Mouse (Mus musculus) hindbrain, embryonic 16.5 days (tissue): ENCODE results near the gene Sf3a3. TPM values are rescaled to one million over a fixed set of nuclear protein-coding genes. Genes with fewer than 3 reads are reported as not detected.

Experiments used
- ATAC-seq: fragments of 200-750 bp; cut with Nextera tagmentation; 2 replicates; pipeline ENCODE4 v1.8.0; 2017; ENCODE audit warnings: moderate TSS enrichment, moderate library complexity
- H3K27ac ChIP-seq: fragments of 300-500 bp; sonication (generic); 2 replicates; pipeline ENCODE4 v1.5.1; 2014; ENCODE audit warnings: low read depth, mild to moderate bottlenecking, control low read depth, low read length, moderate library complexity
- H3K27me3 ChIP-seq: fragments of 300-500 bp; sonication (generic); replicated peaks from 2 replicates; pipeline ENCODE4 v1.6.1; 2014; ENCODE audit warnings: low read length; ENCODE audit not compliant: control insufficient read depth, insufficient read depth
- H3K36me3 ChIP-seq: fragments of 300-500 bp; sonication (generic); 2 replicates; pipeline ENCODE4 v1.6.1; 2014; ENCODE audit warnings: mild to moderate bottlenecking, low read length, moderate library complexity, mixed read lengths; ENCODE audit not compliant: control insufficient read depth, insufficient read depth
- H3K4me1 ChIP-seq: fragments of 300-500 bp; sonication (generic); 2 replicates; pipeline ENCODE4 v1.6.1; 2014; ENCODE audit warnings: low read depth, low read length; ENCODE audit not compliant: control insufficient read depth, insufficient read depth
- H3K4me2 ChIP-seq: fragments of 300-500 bp; sonication (generic); 2 replicates; pipeline ENCODE4 v1.6.1; 2014; ENCODE audit warnings: mild to moderate bottlenecking, low read length, control low read depth, moderate library complexity
- H3K4me3 ChIP-seq: fragments of 300-500 bp; sonication (generic); 2 replicates; pipeline ENCODE4 v1.5.1; 2014; ENCODE audit warnings: mild to moderate bottlenecking, low read length, control low read depth, moderate library complexity
- H3K9ac ChIP-seq: fragments of 300-500 bp; sonication (generic); 2 replicates; pipeline ENCODE4 v1.6.1; 2014; ENCODE audit warnings: low read depth, mild to moderate bottlenecking, control low read depth, low read length, moderate library complexity
- H3K9me3 ChIP-seq: fragments of 300-500 bp; sonication (generic); 2 replicates; pipeline ENCODE4 v1.6.1; 2014; ENCODE audit warnings: mild to moderate bottlenecking, low read length, moderate library complexity; ENCODE audit not compliant: control insufficient read depth
- WGBS: fragments of 180-500 bp; shearing (Covaris S2); extraction: QIAGEN DNeasy Blood & Tissue Kit; methylation state at CpG from one replicate; pipeline ENCODE4 v1.1.7; 2014; 5-methylcytosine and 5-hydroxymethylcytosine counted together
- polyA plus RNA-seq: library from polyadenylated mRNA; unstranded; fragments of >200 nt; fragmentation: Nextera tagmentation; extraction: Ambion mirVana; gene quantifications from 2 replicates; pipeline ENCODE4 v1.2.1, GENCODE M21; 2015

Gene Sf3a3
- polyA plus RNA-seq, 1 experiment from 2014 or later, result 86.1 TPM

DNA sequence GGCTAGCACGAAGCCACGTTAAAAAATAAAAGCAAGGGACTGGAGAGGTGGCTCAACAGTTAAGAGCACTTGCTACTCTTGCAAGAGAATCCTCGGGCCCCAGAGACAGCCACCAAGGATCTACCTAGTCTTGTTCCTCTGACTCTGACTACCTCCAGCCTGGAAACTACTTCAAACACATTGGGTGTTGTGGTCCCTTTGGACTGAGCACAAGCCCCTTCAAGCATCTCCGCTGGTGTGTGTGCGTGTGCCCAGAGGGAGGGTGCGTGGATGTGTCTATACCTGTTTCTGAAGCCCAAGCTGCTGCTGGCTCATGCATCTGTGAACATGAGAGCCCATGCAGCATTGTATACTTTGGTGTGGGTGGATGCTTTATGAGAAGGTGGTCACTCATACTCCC lies 38.6 kb upstream of the Sf3a3 start:
- peaks cover under 1% of the 10 kb centered on the region; the same call in 1 of the 2 replicates for H3K27me3 ChIP-seq
- peaks cover 25% of the 10 kb centered on the region for H3K4me1 ChIP-seq
- H3K9ac ChIP-seq, result no peak overlapping the region
- no peak overlapping the region for H3K27ac ChIP-seq
- WGBS, result 83% methylated on average over 6 of the region's 6 CpGs
- H3K4me2 ChIP-seq, result no peak overlapping the region
- no peak for ATAC-seq
- H3K36me3 ChIP-seq, result peaks cover 18% of the 10 kb centered on the region
- H3K4me3 ChIP-seq, result no peak overlapping the region
- no peaks in the 10 kb centered on the region for H3K9me3 ChIP-seq

- Histone ChIP-seq H3K4me1 (no peaks in the 10 kb centered on the region), H3K27ac (no peak overlapping the region), H3K4me2 (no peak overlapping the region), H3K9me3 (no peaks in the 10 kb centered on the region), H3K36me3 (peaks cover 40% of the 10 kb centered on the region), H3K9ac (no peak overlapping the region), H3K27me3 (no peaks in the 10 kb centered on the region), H3K4me3 (no peak overlapping the region)
- ATAC-seq, result no peak
- WGBS, result 59% methylated on average over 7 of the region's 7 CpGs
Observed at GRCm38 (mm10) chr4:124682270-124682669, 32.3 kb upstream of the Sf3a3 start.

DNA sequence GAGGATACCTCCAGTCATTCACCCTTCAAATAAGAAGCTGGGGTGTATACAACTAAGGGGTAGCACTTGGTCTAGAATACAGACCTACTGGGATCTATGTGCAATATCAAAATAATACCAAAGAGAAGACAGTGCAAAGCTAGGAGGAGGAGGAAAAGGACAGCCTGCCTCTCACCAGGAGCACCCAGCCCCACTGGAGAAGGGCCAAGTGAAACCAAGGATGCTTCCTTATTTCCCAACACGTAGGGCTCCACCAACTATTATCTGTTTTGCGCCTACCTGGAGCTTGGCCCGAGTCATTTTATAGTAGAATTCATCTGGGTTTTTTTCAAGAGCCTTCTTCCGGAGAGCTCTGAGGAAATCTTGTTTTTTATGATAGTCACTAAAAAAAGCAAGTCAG lies 31.1 kb upstream of the Sf3a3 start:
- Histone ChIP-seq H3K36me3 (peaks cover 37% of the 10 kb centered on the region), H3K9me3 (no peaks in the 10 kb centered on the region), H3K9ac (no peak overlapping the region), H3K4me1 (no peaks in the 10 kb centered on the region), H3K27ac (no peak overlapping the region), H3K27me3 (no peaks in the 10 kb centered on the region), H3K4me3 (no peak overlapping the region), H3K4me2 (no peak overlapping the region)
- ATAC-seq, result no peak
- WGBS, result 93% methylated on average over 4 of the region's 4 CpGs

- 84% methylated on average over 4 of the region's 4 CpGs for WGBS
- peaks cover 28% of the 10 kb centered on the region for H3K36me3 ChIP-seq
Observed at GRCm38 (mm10) chr4:124685004-124685403, 29.6 kb upstream of the Sf3a3 start.

DNA sequence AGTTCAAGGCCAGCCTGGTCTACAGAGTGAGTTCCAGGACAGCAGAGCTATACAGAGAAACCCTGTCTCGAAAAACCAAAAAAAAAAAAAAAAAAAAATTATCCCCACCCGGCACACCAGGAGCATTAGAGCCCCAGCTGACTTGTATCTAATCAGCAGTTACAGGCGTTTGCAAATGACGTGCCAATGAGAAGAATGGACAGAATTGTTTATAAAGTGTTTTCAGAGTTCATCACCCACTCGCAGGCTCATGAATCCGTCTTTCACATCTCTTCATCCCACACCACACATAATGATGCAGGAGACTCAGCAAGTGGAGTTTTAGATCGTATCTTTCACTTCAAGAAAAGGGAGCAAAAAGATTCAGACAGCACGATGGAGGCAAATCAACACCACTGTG lies 29.1 kb upstream of the Sf3a3 start:
- WGBS, result 88% methylated on average over 8 of the region's 8 CpGs
- Histone ChIP-seq H3K9me3 (no peaks in the 10 kb centered on the region), H3K9ac (no peak overlapping the region), H3K27me3 (no peaks in the 10 kb centered on the region), H3K36me3 (peaks cover 27% of the 10 kb centered on the region), H3K4me2 (no peak overlapping the region), H3K27ac (no peak overlapping the region), H3K4me3 (no peak overlapping the region), H3K4me1 (no peaks in the 10 kb centered on the region)
- no peak for ATAC-seq

More at GRCm38 (mm10) chr4:124685004-124685403, 29.6 kb upstream of the Sf3a3 start:
- Histone ChIP-seq H3K4me1 (no peaks in the 10 kb centered on the region), H3K27me3 (no peaks in the 10 kb centered on the region), H3K9ac (no peak overlapping the region), H3K4me2 (no peak overlapping the region), H3K4me3 (no peak overlapping the region), H3K27ac (no peak overlapping the region), H3K9me3 (no peaks in the 10 kb centered on the region)
- ATAC-seq, result no peak

DNA sequence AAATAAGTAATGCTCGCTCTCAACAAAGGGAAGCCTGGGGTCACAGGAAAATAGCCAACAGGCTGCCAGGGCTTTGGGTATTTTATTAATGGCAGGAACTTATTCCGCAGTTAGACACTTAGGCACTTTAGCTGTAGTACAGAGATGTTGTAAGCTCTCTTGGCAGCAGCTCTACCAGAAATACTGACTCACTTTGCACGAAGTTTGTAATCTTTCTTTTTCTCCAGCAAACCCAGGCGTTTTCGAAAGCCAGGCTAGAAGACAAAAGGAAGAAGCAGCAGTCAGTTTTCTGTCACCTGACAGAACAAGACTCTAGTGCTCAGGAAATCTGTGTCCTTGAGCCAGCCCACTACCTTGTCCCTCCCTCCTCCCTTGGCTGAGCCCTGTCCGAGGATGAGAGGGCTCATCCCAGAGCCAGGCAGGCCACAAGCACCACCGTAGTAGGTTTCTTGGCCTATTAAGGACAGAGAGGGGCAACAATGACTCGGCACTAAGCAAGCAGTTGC lies 28.6 kb upstream of the Sf3a3 start:
- no peak overlapping the region for H3K4me2 ChIP-seq
- H3K4me1 ChIP-seq, result 0 out of 2 replicates have a peak, but pooled peaks cover 3% of the 10 kb centered on the region
- no peak overlapping the region for H3K4me3 ChIP-seq
- no peaks in the 10 kb centered on the region for H3K9me3 ChIP-seq
- H3K36me3 ChIP-seq, result peaks cover 22% of the 10 kb centered on the region
- whole genome bisulfite sequencing, result 85% methylated on average over 8 of the region's 8 CpGs
- no peak overlapping the region for H3K9ac ChIP-seq
- H3K27ac ChIP-seq, result no peak overlapping the region
- H3K27me3 ChIP-seq, result no peaks in the 10 kb centered on the region
- no peak for ATAC-seq

DNA sequence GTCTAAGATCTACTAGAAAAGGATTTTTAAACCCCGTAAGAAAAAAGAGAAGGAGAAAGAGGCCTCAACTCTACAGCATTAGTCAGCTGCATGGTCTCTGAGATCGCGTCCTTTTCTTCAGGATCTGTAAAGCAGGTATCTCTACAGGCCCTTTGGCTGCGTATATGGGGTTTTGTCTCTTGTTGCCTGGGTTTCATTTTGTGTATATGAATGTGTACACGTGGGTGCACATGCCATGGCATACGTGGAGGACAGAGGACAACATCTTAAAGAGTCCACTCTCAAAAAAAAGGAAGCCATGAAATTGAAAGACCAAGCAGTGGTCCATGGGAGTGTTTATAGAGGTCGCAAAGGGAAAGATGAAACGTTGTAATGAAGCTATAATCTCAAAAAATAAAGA lies 23.1 kb upstream of the Sf3a3 start:
- no peaks in the 10 kb centered on the region for H3K27me3 ChIP-seq
- H3K4me2 ChIP-seq, result no peak overlapping the region
- H3K4me1 ChIP-seq, result peaks cover 10% of the 10 kb centered on the region
- H3K9me3 ChIP-seq, result no peaks in the 10 kb centered on the region
- H3K9ac ChIP-seq, result no peak overlapping the region
- H3K27ac ChIP-seq, result no peak overlapping the region
- H3K4me3 ChIP-seq, result no peak overlapping the region
- WGBS, result 87% methylated on average over 8 of the region's 8 CpGs
- no peaks in the 10 kb centered on the region for H3K36me3 ChIP-seq
- ATAC-seq, result no peak

- Histone ChIP-seq H3K4me3 (peak overlapping the region; percentile 80), H3K9me3 (no peaks in the 10 kb centered on the region), H3K36me3 (no peaks in the 10 kb centered on the region), H3K4me2 (peak overlapping the region; percentile 91), H3K9ac (peak overlapping the region; percentile 75), H3K4me1 (peaks cover 10% of the 10 kb centered on the region), H3K27me3 (no peaks in the 10 kb centered on the region), H3K27ac (no peak overlapping the region)
- ATAC-seq, result no peak
- 81% methylated on average over 3 of the region's 3 CpGs for WGBS
Observed at GRCm38 (mm10) chr4:124692416-124692861, 22.1 kb upstream of the Sf3a3 start.

DNA sequence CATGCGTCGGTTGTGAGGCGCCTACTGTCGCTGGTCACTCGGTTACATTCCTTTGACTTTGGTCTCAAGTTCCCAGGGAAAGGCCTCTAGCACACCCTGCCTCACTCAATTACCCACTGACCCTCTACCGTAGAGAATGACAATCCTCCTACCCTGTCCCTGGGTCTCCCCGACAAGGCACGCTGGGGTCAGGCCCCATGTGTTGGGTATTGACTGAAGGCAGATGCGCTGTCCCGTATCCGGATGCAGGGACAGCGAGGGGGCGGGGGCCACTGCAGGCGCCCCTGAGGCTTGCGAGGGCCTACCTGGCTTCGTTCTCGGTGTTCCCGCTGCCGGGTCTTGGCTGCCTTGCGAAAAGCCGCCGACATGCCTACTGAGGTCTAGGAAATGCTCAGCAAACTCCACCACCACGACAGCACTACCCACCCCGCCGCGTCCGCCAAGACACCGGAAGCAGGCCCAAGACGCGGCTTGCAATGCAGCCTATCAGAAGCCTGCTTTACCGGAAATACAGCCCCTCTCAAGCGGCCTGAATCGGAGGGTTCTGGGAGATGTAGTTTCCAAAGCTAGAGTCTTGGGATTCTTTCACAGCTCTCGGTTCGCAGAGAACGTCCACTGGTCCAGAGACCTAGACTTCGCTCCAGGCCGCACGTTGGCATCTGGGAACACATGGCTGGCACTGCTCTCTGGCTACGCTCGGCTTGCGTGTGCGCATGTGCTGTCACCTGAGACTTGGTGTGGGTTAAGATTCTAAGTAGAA lies 21.3 kb upstream of the Sf3a3 start, which contains the start of gene Utp11:
Gene Utp11 (minus strand): TSS at position 466 of the 760 bp plus-strand sequence.
- no peaks in the 10 kb centered on the region for H3K36me3 ChIP-seq
- under 1% methylated on average over 43 of the region's 43 CpGs for WGBS
- peak within 1 kb of the TSS; percentile 80 for H3K4me3 ChIP-seq
- ATAC-seq, result peak; percentile 98
- H3K9me3 ChIP-seq, result no peaks in the 10 kb centered on the region
- H3K27ac ChIP-seq, result peak within 1 kb of the TSS; percentile 72
- H3K4me2 ChIP-seq, result peak within 1 kb of the TSS; percentile 91
- no peaks in the 10 kb centered on the region for H3K27me3 ChIP-seq
- peak within 1 kb of the TSS; percentile 75 for H3K9ac ChIP-seq
- peaks cover 10% of the 10 kb centered on the region for H3K4me1 ChIP-seq
